Mouse (Mus musculus) C2C12 (cell line): Measurements from ENCODE around the gene Fxyd4. TPM values are rescaled to one million over a fixed set of nuclear protein-coding genes. Genes with fewer than 3 reads are reported as not detected.

Experiments
- H3K27me3 ChIP-seq: one replicate; pipeline ENCODE4 v1.6.1; 2011; ENCODE audit not compliant: control insufficient read depth, insufficient read depth, insufficient read length
- H3K36me3 ChIP-seq: one replicate; pipeline ENCODE4 v1.6.1; 2011; ENCODE audit not compliant: control insufficient read depth, insufficient read depth
- H3K4me3 ChIP-seq: one replicate; pipeline ENCODE4 v1.5.1; 2011; ENCODE audit warnings: mild to moderate bottlenecking, control low read depth; ENCODE audit not compliant: poor library complexity, insufficient read depth, severe bottlenecking
- H3K79me2 ChIP-seq: one replicate; pipeline ENCODE4 v1.6.1; 2011; ENCODE audit not compliant: control insufficient read depth, insufficient read depth
- H3K79me3 ChIP-seq: one replicate; pipeline ENCODE4 v1.6.1; 2011; ENCODE audit warnings: low read depth, control low read depth
- H3ac ChIP-seq: one replicate; pipeline ENCODE3; 2011; ENCODE audit warnings: low read depth; ENCODE audit not compliant: control insufficient read depth, insufficient read length
- CEBPB ChIP-seq: IDR thresholded peaks from one replicate; pipeline ENCODE4 v1.6.1; 2011; ENCODE audit warnings: low read depth, mild to moderate bottlenecking, control low read depth, moderate library complexity
- CTCF ChIP-seq: IDR thresholded peaks from one replicate; pipeline ENCODE4 v1.5.1; 2011; ENCODE audit not compliant: control insufficient read depth, insufficient read depth, insufficient read length
- FOSL1 ChIP-seq: IDR thresholded peaks from one replicate; pipeline ENCODE4 v1.8.0; 2011; ENCODE audit warnings: mild to moderate bottlenecking, low read length; ENCODE audit not compliant: poor library complexity, insufficient read depth, severe bottlenecking
- MAX ChIP-seq: IDR thresholded peaks from one replicate; pipeline ENCODE4 v1.6.1; 2011; ENCODE audit warnings: mild to moderate bottlenecking, control low read depth
- MYOD1 ChIP-seq: IDR thresholded peaks from one replicate; pipeline ENCODE4 v1.6.1; 2011; ENCODE audit warnings: low read depth; ENCODE audit not compliant: control insufficient read depth, insufficient read length
- MYOG ChIP-seq: IDR thresholded peaks from one replicate; pipeline ENCODE4 v1.6.1; 2011; ENCODE audit not compliant: control insufficient read depth, insufficient read length; ENCODE audit errors: extremely low read depth
- USF1 ChIP-seq: IDR thresholded peaks from one replicate; pipeline ENCODE4 v1.6.1; 2011; ENCODE audit warnings: low read depth, mild to moderate bottlenecking, control low read depth, moderate library complexity
- polyA plus RNA-seq: library from polyadenylated mRNA; unstranded; fragments of >200 nt; fragmentation: generic; extraction: Trizol; gene quantifications from one replicate; pipeline ENCODE4 v1.2.1, GENCODE M21; 2012; ENCODE audit warnings: missing spikeins

Fxyd4 gene
- polyA plus RNA-seq, 1 experiment: 0.75 TPM

DNA sequence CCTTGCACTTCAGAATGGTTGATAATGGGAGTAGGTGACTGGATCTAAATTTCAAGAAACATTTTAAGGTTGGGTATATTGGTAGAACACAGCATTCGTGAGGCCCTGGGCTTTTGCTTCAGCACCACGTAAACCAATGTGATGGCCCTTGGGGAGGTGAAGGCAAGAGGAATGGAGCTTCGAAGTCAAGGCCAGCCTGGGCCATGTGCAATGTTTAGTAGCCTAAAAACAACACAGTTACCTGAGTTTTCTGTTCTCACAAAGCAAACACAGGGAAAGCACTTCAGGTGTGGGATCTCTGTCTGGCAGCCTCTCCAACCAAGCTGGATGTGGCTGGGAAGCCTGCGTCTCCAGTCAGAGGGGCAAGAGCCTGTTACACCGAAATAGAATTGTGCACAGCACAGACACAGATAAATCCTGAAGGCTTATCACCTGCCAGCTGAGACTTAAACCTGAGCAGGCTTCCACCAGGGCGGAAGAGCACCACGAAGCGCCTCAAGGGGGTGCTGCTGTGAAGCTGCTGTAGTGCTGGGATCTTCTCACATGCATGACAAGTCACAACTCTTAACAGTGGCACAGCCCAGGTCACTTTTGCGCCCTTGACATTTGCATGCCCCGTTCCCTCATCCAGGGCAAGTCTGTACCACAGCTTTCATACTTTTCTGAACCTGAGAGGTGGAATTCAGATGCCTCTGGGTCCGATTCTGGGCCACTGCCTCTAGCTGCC is 5.0 kb downstream of the Fxyd4 start:
- Histone ChIP-seq H3K4me3 (no peak overlapping the region), H3K79me3 (peaks cover 2% of the 10 kb centered on the region), H3ac (no peak overlapping the region), H3K27me3 (no peaks in the 10 kb centered on the region), H3K36me3 (peaks cover 34% of the 10 kb centered on the region), H3K79me2 (no peaks in the 10 kb centered on the region)
- TF ChIP-seq MYOD1: no peak
- TF ChIP-seq CTCF: peak; percentile 15

DNA sequence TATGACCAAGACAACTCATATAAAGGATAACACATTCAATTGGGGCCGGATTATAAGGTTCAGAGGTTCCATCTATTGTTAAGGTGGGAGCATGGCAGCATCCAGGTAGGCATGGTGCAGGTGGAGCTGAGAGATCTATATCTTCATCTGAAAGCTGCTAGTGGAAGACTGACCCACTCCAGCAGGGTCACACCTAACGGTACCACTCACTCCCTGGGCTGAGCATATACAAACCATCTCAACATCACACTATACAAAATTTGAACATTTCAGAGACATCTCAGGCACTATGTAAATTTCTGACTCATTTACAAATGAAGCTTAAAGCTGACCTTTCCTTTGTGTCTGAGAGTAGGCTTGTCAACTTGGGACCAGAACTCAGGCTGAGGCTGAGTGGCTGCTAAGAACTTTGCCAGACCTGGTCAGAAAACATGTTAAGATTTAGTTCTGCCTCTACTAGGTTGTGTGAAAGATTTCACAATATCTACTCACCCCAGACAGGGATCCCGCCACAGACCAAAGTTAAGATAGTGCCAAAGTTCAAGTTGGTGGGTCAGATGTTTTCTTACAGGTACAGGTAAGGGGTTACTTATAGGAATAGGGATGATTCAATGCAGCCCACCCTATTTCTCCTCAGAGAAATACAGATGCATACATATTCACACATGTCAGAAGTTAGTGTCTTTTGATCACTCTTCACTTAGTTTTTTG is 7.4 kb downstream of the Fxyd4 start:
- H3K4me3 ChIP-seq: no peak overlapping the region
- TF ChIP-seq MYOG (no peak), MYOD1 (no peak)
- H3ac ChIP-seq: no peak overlapping the region
- H3K36me3 ChIP-seq: peaks cover 54% of the 10 kb centered on the region
- peaks cover 17% of the 10 kb centered on the region for H3K79me2 ChIP-seq
- H3K27me3 ChIP-seq: no peaks in the 10 kb centered on the region
- peaks cover 9% of the 10 kb centered on the region for H3K79me3 ChIP-seq

DNA sequence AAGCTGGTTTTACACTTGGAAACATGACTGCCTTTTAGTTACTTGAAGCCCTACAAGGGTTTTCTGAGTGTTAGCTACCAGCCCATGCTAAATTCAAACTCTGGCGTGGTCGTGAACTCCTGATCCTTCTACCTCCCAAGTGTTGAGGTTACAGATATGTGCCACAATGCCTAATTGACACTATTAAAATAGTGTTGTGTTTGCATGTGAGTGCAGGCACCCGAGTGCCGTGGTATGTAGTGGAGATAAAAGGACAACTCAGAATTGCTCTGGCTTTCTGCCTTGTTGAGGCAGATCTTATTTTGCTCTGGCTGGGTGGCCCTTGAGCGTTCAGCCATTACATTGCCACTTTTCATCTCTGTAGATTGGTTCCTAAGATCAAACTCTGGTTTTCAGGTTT is 8.7 kb downstream of the Fxyd4 start:
- TF ChIP-seq CTCF (no peak), MAX (no peak), MYOD1 (no peak), CEBPB (no peak), USF1 (no peak), FOSL1 (no peak), MYOG (no peak)
- Histone ChIP-seq H3K79me2 (peaks cover 17% of the 10 kb centered on the region), H3K27me3 (no peaks in the 10 kb centered on the region), H3K79me3 (peaks cover 9% of the 10 kb centered on the region), H3K36me3 (peaks cover 54% of the 10 kb centered on the region), H3K4me3 (no peak overlapping the region), H3ac (no peak overlapping the region)

DNA sequence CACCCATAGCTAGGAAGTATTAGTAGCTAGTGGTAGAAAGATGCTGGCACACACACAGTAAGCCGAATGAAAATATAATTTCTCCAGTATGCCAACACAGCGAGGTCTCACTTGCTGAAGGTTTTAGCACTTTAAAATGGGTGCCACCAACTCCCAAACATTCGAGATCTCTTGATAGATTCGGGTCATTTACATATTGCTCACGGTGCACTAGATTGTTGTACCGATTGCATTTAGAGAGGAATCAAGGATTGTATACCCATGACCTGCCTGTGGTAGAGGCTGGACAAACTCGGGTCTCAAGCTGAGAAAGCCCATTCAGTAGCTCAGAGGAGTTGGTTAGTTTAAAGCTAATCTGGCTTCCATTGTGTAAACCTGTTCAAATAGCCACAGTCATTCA is 9.5 kb downstream of the Fxyd4 start:
- peaks cover 23% of the 10 kb centered on the region for H3K79me2 ChIP-seq
- H3K36me3 ChIP-seq: peaks cover 60% of the 10 kb centered on the region
- peaks cover 14% of the 10 kb centered on the region for H3K79me3 ChIP-seq
- H3K4me3 ChIP-seq: no peak overlapping the region
- TF ChIP-seq USF1 (no peak), CEBPB (no peak), MAX (no peak)
- H3K27me3 ChIP-seq: no peaks in the 10 kb centered on the region
- no peak overlapping the region for H3ac ChIP-seq

DNA sequence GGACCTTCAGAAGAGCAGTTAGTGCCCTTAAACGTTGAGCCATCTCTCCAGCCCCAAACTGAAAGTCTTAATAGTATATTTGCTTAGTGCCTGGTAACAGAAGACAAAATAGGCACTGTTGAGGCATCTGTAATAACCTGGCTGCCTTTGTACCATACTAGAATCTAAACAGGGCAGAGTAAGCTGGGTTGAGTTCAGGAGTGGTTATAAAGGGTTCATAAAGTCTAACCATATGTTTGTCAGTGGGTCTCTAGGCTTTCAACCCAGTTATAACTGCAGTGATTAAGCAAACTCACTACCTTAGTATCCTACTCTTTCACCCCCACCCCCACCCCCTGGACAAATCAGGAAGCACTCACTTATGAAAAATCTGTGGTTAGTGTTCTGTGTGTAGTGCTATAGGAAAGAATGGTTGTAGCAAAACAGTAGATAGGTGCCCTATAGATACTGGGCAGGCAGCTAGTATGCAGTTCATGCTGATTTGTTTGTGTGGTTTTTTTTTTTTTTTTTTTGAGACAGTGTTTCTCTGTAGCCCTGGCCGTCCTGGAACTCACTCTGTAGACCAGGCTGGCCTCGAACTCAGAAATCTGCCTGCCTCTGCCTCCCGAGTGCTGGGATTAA is 10.5 kb downstream of the Fxyd4 start:
- H3K36me3 ChIP-seq: peaks cover 70% of the 10 kb centered on the region
- no peak for TF ChIP-seq MYOG
- TF ChIP-seq CTCF: no peak
- no peak for TF ChIP-seq FOSL1
- TF ChIP-seq MAX: no peak
- TF ChIP-seq MYOD1: no peak
- TF ChIP-seq USF1: no peak
- TF ChIP-seq CEBPB: no peak
- peaks cover 24% of the 10 kb centered on the region for H3K79me3 ChIP-seq
- H3K27me3 ChIP-seq: no peaks in the 10 kb centered on the region
- H3ac ChIP-seq: no peak overlapping the region
- peaks cover 33% of the 10 kb centered on the region for H3K79me2 ChIP-seq
- H3K4me3 ChIP-seq: no peak overlapping the region

DNA sequence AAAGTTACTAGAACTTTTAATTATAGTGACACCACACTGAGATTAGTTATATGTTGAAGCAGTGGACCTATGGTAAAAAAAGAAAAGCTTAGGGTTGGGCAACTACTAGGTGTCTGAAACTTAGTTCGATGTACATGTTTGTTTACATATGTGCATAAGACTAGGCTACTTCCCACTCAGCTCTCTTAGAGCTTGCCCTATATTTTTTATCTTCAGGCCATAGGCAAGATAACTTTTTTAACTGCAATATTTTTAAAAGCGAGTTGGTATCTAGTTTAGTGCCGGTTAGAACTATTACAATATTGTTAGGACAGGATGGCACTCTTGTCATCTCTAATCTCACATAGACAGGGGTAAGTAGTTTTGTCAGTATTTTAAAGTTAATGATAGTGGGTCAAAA is 15.5 kb downstream of the Fxyd4 start:
- Histone ChIP-seq H3K79me2 (peaks cover 82% of the 10 kb centered on the region), H3K79me3 (peaks cover 70% of the 10 kb centered on the region), H3K27me3 (no peaks in the 10 kb centered on the region), H3ac (no peak overlapping the region), H3K36me3 (peaks cover 80% of the 10 kb centered on the region), H3K4me3 (no peak overlapping the region)
- no peak for TF ChIP-seq USF1
- no peak for TF ChIP-seq CEBPB
- no peak for TF ChIP-seq MYOG
- no peak for TF ChIP-seq CTCF
- no peak for TF ChIP-seq MAX
- TF ChIP-seq FOSL1: no peak
- TF ChIP-seq MYOD1: no peak
